Mouse (Mus musculus) CD4-positive, CD25-positive, alpha-beta regulatory T cell, adult 2 months (primary cell): ENCODE data around the gene Ackr2.

Source experiments
- DNase-seq: peaks from one replicate; pipeline ENCODE4 v3.0.0-alpha.2; 2012; ENCODE audit warnings: low read depth, low spot score

The Ackr2 gene

GRCm38 (mm10) chr9:121898245-121898644, at the start of gene Ackr2:
TSS of gene Ackr2 (plus strand) at chr9:121898355.
- DNase-seq = no peak

- DNase-seq = no peak
Measured at GRCm38 (mm10) chr9:121854246-121854645, 43.9 kb upstream of the Ackr2 start.

DNA sequence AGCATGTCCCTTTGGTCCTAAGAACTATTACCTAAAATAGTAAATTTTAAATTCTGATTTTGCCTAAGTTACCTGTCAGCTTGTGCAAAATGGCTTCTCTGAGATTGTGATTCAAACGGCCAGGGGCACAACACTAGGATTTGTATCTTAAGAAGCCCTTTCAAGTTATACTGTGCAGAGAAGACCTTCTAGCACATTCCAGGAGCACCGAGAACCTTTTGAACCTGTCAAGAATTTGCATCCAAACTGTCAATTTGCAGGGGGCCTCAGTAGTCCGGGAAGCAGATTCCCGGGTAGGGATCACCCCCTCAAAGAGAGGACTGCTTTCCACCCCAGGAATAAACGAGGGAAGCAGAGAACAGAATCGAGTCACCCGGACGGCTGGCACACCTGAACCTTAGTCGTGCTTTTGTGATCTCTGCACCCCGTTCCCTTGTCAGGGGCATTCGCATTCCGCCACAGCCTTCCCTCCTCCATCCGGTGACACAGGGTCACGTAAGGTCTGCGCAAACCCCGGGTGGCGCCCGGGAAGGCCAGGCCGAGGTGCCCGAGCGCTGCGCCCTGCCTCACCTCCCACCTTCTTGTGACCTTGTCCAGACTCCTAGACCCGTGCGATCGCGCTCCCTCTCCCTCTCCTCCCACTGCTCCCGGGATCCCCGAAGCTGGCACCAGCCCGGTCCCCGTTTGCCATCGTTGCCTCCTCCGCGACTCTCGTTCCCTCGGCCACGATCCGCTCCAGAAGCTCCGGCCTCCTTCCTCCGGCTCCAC, 41.3 kb upstream of the Ackr2 start:
- DNase-seq = peak; percentile 71

- DNase-seq = peak; percentile 99
Measured at GRCm38 (mm10) chr9:121857474-121858152, 40.5 kb upstream of the Ackr2 start.

GRCm38 (mm10) chr9:121858153-121858488, 40.0 kb upstream of the Ackr2 start, which contains the start of gene Higd1a:
TSS of gene Higd1a (minus strand) at chr9:121858362.
- no peak for DNase-seq

DNA sequence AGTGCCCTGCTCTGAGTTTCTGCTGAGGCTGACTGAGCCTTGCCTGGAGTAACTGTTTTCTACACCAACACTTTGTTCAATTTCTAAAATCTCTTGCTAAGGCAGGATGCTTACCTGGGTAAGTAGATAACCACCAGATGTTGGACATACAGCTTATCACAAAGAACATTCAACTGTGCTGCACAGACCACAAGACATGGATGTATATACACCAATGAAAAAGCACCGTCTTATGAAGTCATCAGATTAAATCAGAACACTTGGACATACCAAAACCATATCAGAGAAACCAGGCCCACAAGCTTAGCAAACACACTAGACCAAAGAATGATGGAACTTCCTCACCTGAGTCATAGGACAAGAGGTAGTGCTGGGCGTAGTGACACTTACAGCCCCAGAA, 38.8 kb upstream of the Ackr2 start:
- no peak for DNase-seq

- DNase-seq = no peak
Measured at GRCm38 (mm10) chr9:121860921-121861320, 37.2 kb upstream of the Ackr2 start.

- no peak for DNase-seq
Measured at GRCm38 (mm10) chr9:121864837-121865236, 33.3 kb upstream of the Ackr2 start.

GRCm38 (mm10) chr9:121865425-121866008, 32.6 kb upstream of the Ackr2 start:
- DNase-seq = no peak

DNA sequence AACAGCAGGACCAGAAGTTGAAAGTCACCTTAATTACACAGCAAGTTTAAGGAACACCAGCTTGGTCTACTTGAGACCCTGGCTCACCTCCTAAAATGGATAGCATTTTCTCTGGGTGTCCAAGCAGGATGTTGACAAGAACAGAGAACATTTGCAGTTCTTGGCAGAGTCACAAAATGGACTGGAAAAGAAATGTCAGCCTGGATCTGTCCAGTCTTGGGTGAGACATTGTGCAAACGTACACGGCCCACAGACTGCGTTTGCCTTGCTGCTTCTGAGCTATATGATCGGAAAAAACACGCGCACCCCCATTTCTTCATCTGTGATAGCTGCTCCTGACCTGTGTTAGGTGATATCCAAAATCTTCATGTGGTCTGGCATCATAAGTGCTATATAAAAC, 30.5 kb upstream of the Ackr2 start:
- DNase-seq = no peak

DNA sequence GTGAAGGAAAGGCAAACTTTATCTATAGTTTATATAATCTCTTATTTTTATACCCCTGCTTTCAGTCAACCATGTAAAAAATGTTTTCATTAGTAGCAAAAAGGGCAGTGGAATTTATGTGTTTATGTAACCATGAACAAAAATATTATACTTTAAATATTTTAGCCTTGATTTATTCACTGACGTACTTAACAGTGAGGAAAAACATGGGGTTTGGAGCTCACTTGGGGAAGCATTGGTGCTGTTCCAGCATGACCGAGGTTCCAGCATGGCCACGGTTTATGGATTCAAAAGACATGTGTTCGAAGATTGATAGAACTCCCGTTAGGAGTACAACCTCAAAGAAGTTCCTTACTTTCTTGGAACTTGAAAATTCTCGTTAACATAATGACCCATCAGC, 29.9 kb upstream of the Ackr2 start:
- DNase-seq = no peak

DNA sequence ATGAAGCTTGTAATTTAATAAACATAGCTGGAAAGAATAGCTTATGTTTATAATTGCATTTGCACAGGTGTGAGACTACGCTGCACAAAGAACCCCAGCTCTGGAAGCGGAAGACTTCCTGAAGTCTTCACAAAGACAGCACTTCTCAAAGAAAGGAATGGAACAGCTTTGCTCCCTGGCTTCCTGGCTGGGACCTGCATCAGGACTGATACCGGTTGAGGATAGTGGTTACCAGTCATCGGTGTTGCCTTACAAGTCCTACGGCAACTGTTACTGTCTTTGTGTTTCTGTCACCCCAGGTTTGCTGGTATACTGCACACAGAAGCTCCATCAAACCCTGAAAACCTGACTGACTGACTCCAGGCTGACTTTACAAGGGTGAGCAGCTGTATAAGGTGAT, 28.7 kb upstream of the Ackr2 start:
- no peak for DNase-seq

DNA sequence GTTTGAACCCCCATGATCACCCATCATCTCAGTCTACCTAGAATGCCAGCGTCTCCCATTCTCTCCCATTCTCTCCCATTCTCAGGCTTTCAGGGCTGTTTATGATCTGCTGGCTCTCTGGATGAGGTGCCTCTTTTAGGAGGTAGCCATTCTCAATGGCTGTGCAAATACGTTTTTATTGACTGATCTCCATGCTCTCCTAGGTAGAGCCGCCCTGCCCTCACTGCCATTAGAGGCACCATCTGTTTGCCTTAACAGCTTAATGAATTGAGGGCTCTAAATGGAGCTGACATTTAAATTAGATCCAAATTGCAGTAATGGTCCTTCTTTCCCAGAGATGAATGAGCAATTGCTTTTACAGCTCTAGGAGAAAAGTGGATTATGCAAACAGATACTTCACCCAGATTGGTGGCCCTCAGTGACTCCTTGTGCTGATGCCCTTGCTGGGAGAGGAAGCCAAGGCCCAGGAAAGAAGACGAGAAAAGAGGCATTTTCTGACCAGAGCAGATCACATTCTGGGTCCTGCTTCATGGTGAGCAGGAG, 28.1 kb upstream of the Ackr2 start:
- DNase-seq = no peak

- DNase-seq = no peak
Measured at GRCm38 (mm10) chr9:121872062-121872683, 26.0 kb upstream of the Ackr2 start.

- no peak for DNase-seq
Measured at GRCm38 (mm10) chr9:121873578-121873977, 24.6 kb upstream of the Ackr2 start.

- peak; percentile 56 for DNase-seq
Measured at GRCm38 (mm10) chr9:121877052-121877740, 21.0 kb upstream of the Ackr2 start.

DNA sequence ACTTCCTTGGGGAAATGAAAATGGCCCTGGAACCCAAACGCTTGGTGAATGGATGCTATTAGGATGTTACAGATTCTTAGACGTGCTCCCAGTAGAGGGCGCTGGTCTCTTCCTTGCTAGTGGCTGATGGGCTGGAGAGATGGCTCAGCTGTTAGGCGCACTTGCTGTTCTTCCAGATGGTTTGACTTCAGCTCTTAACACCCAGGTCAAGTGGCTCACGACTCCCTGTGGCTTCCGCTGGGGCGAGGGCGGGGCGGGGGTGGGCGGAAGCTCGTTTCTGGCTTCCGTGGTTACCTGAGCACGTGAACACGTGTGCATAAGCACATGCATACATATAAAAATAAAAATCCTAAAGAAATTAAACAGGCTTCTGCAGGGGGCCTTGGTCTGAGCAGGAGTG, 17.3 kb upstream of the Ackr2 start:
- DNase-seq = peak; percentile 76

DNA sequence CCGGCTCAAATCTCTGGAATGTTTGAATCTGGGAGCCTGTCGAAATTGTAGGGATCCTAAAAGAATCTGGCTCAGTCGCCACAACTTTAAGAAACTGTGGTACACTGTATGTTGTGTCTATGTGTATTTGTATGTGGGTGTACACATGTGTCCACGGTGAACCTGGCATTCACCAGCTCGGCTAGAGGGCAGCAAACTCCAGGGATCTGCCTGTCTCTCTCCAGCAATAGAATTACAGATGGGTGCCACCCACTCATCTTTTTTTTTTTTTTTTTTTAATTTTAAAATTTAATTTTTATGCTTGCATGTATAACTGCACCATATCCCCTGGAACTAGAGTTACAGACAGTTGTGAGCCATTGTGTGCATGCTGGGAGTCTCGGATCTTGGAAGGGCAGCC, 16.9 kb upstream of the Ackr2 start:
- DNase-seq = no peak

- no peak for DNase-seq
Measured at GRCm38 (mm10) chr9:121882015-121882457, 16.1 kb upstream of the Ackr2 start.

DNA sequence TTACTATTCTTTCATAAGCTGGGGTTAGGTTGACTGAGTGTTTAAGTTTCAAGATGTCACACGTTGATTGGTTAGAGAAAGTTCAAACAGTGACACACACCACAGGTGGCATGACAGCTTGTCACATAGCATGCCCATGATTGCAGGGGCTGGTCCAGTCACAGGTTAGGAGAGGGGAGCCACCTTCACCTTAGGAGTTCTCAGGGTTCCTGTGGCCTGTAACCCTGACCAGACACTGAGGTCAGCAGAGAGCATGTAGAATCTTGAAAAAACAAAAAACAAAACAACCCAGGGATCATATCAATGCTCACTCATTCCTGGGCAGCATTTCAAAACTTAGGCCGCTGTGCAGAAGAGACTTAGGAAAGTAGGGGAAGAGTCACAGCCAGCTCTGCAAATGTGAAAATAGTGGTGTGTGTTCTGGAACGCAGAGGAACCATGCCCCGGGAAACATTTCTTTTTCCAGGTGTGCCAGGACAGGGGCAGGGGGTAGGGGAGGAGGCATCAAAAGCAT, 8.2 kb upstream of the Ackr2 start:
- DNase-seq = no peak

DNA sequence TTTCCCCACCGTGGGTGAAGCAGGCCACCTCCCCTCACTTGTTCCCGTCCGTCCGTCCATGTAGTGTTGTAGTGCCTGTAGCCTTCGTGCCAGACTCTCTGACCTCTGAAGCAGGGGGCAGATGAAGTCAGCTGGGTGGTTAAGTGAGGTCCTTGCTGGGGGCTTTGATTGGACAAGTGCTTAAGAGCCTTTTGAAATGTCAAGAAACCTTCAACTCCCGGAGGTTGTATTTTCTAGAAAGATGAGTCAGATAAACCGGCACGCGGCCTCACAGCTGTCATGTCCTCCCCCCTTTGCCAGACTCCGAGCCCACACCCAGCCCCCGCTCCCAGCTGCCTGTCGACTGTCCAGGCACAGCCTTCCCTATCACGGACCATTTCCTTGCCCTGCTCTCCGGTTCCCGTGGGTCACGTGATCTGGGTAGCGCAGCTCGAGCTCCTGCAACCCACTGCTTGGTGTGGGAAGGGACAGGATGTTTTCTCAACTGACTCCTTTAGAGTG, 7.7 kb upstream of the Ackr2 start:
- peak; percentile 51 for DNase-seq
